Mouse (Mus musculus) myocyte (in vitro differentiated cells): ENCODE measurements at regions not wholly inside any gene's neighbourhood (a gene's known extent, or its start where the extent isn't known, plus 50 kb on each side); places are given as distances from the start of the nearest gene placed in this dataset.

Experiments used
- CEBPB ChIP-seq: IDR thresholded peaks from 2 replicates; pipeline ENCODE4 v1.6.1; 2011; ENCODE audit warnings: mild to moderate bottlenecking, moderate library complexity; ENCODE audit not compliant: poor library complexity, insufficient read depth, severe bottlenecking
- E2F4 ChIP-seq: IDR thresholded peaks from one replicate; pipeline ENCODE4 v1.6.1; 2011; ENCODE audit warnings: mild to moderate bottlenecking, control low read depth, moderate library complexity; ENCODE audit not compliant: insufficient read depth
- MAX ChIP-seq: IDR thresholded peaks from one replicate; pipeline ENCODE4 v1.6.1; 2011; ENCODE audit warnings: low read depth, mild to moderate bottlenecking, control low read depth
- MYOD1 ChIP-seq, 3 experiments: IDR thresholded peaks; one replicate each; pipeline ENCODE4 v1.6.1; 2011; ENCODE audit warnings: control low read depth in 2 of 3, low read depth in 2 of 3, mild to moderate bottlenecking in 2 of 3, moderate library complexity in 1 of 3; ENCODE audit not compliant: insufficient read length in 2 of 3, control insufficient read depth in 1 of 3
- MYOG ChIP-seq, 3 experiments: IDR thresholded peaks; one replicate each; pipeline ENCODE4 v1.6.1; 2011; ENCODE audit warnings: control low read depth in 2 of 3, low read depth in 2 of 3, mild to moderate bottlenecking in 2 of 3; ENCODE audit not compliant: insufficient read length in 2 of 3, control insufficient read depth in 1 of 3, insufficient read depth in 1 of 3
- POLR2A ChIP-seq: IDR thresholded peaks from one replicate; pipeline ENCODE4 v1.6.1; 2011; ENCODE audit warnings: low read depth, mild to moderate bottlenecking, control low read depth, moderate library complexity; ENCODE audit not compliant: insufficient read length
- POLR2AphosphoS2 ChIP-seq: IDR thresholded peaks from one replicate; pipeline ENCODE4 v1.6.1; 2011; ENCODE audit warnings: low read depth, control low read depth; ENCODE audit not compliant: insufficient read length
- REST ChIP-seq: IDR thresholded peaks from one replicate; pipeline ENCODE4 v1.6.1; 2011; ENCODE audit warnings: mild to moderate bottlenecking, control low read depth, moderate library complexity; ENCODE audit not compliant: insufficient read depth, insufficient read length
- SRF ChIP-seq: IDR thresholded peaks from one replicate; pipeline ENCODE4 v1.6.1; 2011; ENCODE audit warnings: low read depth; ENCODE audit not compliant: control insufficient read depth, insufficient read length
- TCF3 ChIP-seq: IDR thresholded peaks from one replicate; pipeline ENCODE4 v1.6.1; 2011; ENCODE audit warnings: low read depth, control low read depth; ENCODE audit not compliant: insufficient read length
- USF1 ChIP-seq: IDR thresholded peaks from one replicate; pipeline ENCODE4 v1.6.1; 2011; ENCODE audit warnings: low read depth, mild to moderate bottlenecking, control low read depth, moderate library complexity

- TF ChIP-seq MYOD1 (IDR thresholded peaks at IDR 0.05; ENCODE audit: control insufficient read depth in 1 of 3, insufficient read length in 2 of 3, low read depth in 2 of 3) (no peak), TCF3 (no peak), MYOG (IDR thresholded peaks at IDR 0.05; ENCODE audit: control insufficient read depth in 1 of 3, insufficient read depth in 1 of 3, insufficient read length in 2 of 3, low read depth in 2 of 3) (no peak), USF1 (no peak), POLR2AphosphoS2 (no peak), E2F4 (no peak), POLR2A (no peak), CEBPB (no peak), SRF (no peak), MAX (no peak), REST (no peak)
These were observed 351.0 kb upstream of the B430305J03Rik start for GRCm38 (mm10) chr3:61716785-61717184.
